In the genomic region with DNA sequence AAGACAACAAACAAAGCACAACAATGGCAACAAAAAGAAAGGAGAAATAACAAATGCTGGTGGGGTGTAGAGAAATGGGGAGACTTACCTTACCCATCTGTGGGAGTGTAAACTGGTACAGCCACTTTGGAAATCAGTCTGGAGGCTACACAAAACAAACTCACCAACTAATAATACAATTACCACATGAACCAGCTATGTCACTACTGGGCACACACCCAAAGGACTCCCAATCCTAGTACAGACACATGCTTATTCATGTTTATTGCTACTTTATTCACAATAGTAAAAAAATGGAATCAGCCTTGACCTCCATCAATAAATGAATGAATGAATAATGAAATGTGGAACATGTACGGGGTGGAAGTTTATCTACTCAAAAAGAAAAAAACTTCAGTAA, we compare ENCODE assay signal across 25 mouse cellular contexts. TPM values are rescaled to one million over a fixed set of nuclear protein-coding genes. Genes with fewer than 3 reads are reported as not detected.
DNase-seq lines count a peak whose midpoint lies in the region.
"Had no signal": no experiment of that assay in that cellular context is flagged by ENCODE, and none has a peak within 500 bp of the region (broad histone marks: within the 10 kb centered on the region; RNA-seq: fewer than 3 reads in every experiment).

No protein-coding gene starts in this region.

- WGBS in macrophage (ENCODE audit: missing documents), result 100% methylated on average over 1 of the region's 1 CpGs

- peak overlapping the region; percentile 99 for H3K27ac ChIP-seq in macrophage
- H3K27ac ChIP-seq: forebrain, embryonic 13.5 days; hindbrain, embryonic 12.5 days; hindbrain, postnatal 0 days; intestine, embryonic 15.5 days; liver, embryonic 14.5 days; neural tube, embryonic 12.5 days had no signal

- intact Hi-C loops in gastrocnemius, postnatal 14 days (cut with DNase I; ENCODE audit: low total_unique reads), result no loop called here

- H3K36me3 ChIP-seq in macrophage (ENCODE audit: inconsistent target), result no peaks in the 10 kb centered on the region
- H3K36me3 ChIP-seq: hindbrain, embryonic 12.5 days; intestine, embryonic 15.5 days; neural tube, embryonic 12.5 days had no signal

- H3K4me3 ChIP-seq in macrophage (ENCODE audit: inconsistent target), result no peak overlapping the region
- H3K4me3 ChIP-seq: forebrain, embryonic 13.5 days; hindbrain, embryonic 12.5 days; intestine, embryonic 15.5 days; myocyte; neural tube, embryonic 12.5 days had no signal

- peaks cover 24% of the 10 kb centered on the region for H3K79me2 ChIP-seq in macrophage (ENCODE audit: inconsistent target)

- DNase-seq in gastrocnemius, postnatal 14 days, result peak; percentile 34
- no peak for DNase-seq in gastrocnemius, postnatal 10 days
- DNase-seq in lung, postnatal 36 days, result peak; percentile 34
- no peak for DNase-seq in lung, postnatal 14 days
- peak; percentile 51 for DNase-seq in adrenal gland, postnatal 10 days
- no peak for DNase-seq in kidney, adult 18-20 months
- DNase-seq: cerebellum, adult 18-20 months; cerebellum, postnatal 14 days; kidney, adult 8-10 months; kidney, postnatal 10 days; liver; lung, adult 2 months; lung, postnatal 10 days; right cerebral cortex, adult 18-20 months; spleen, adult 18-20 months; thymus, adult 2 months; thymus, postnatal 36 days had no signal

RNA-seq across cellular contexts. Expression of gene Dennd4c, which starts 33.0 kb away (rescaled TPM):
- total RNA-seq in gastrocnemius, postnatal 14 days (2021), result 10 to 100 TPM; 16.5 to 18.4 TPM
- 10 to 100 TPM; 18.4 to 22.1 TPM for total RNA-seq in gastrocnemius, postnatal 10 days (2021)
- total RNA-seq in adrenal gland, postnatal 10 days (2021), result 10 to 100 TPM; 32.7 to 39.9 TPM
- 100 to 1,000 TPM in 19 of 26 experiments, 10 to 100 TPM in 7; 66.5 to 378 (median 147) TPM for total RNA-seq in macrophage (2018; cell fraction: chromatin; rRNA removed)
- 100 to 1,000 TPM in 10 of 26 experiments, 10 to 100 TPM in 16; 27.7 to 142 (median 59.3) TPM for total RNA-seq in macrophage (2018; cell fraction: cytosol; rRNA removed)
- 100 to 1,000 TPM in 15 of 26 experiments, 10 to 100 TPM in 11; 57.1 to 321 (median 110) TPM for total RNA-seq in macrophage (2018; cell fraction: nucleus; rRNA removed)
- polyA plus RNA-seq in macrophage (2018), result 50.7 to 67.8 TPM (median 60.9 TPM) in 3 replicates

RNA-seq across cellular contexts. Expression of gene Plin2, which starts 45.5 kb away (rescaled TPM):
- 10 to 100 TPM; 56.6 to 69.7 TPM for total RNA-seq in gastrocnemius, postnatal 14 days (2021)
- 10 to 100 TPM; 69.6 to 84.5 TPM for total RNA-seq in gastrocnemius, postnatal 10 days (2021)
- 100 to 1,000 TPM; 298 to 336 TPM for total RNA-seq in adrenal gland, postnatal 10 days (2021)
- 1,000 to 10,000 TPM in 2 of 26 experiments, 100 to 1,000 TPM in 24; 116 to 1,608 (median 288) TPM for total RNA-seq in macrophage (2018; cell fraction: chromatin; rRNA removed)
- total RNA-seq in macrophage (2018; cell fraction: cytosol; rRNA removed), result 1,000 to 10,000 TPM in 12 of 26 experiments, 100 to 1,000 TPM in 14; 487 to 1,958 (median 813) TPM
- 100 to 1,000 TPM; 256 to 887 (median 407) TPM for total RNA-seq in macrophage (2018; cell fraction: nucleus; rRNA removed)
- polyA plus RNA-seq in macrophage (2018), result 864 to 2,248 TPM (median 2,111 TPM) in 3 replicates

Comparison
In these comparisons a context has a peak if more than half of its experiments do, and no peak if none do; other contexts are left out.
1. DNase-seq: peak in gastrocnemius, postnatal 14 days (single experiment), lung, postnatal 36 days (single experiment) and adrenal gland, postnatal 10 days (single experiment); none in gastrocnemius, postnatal 10 days (single experiment), lung, postnatal 14 days (single experiment) and kidney, adult 18-20 months (single experiment).